In the genomic region with DNA sequence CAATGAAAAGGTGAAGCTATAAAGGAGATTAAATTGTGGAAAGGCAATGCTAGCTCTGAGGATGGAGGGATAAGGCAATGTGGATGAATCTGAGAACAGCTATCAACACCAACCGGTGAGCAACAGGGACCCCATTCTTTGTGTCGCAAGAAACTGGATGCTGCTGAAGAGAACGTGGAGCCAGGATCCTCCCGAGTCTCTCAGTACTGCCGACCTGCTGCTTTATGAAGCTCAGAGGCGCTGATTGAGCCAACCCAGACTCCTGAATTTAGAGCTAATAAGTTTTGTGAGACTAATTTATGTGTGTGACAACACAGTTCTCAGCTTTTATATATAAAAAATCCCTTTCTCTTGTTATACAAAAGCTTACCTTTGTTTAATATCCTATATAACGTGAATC, we compare ENCODE assay signal across 26 mouse cellular contexts.
DNase-seq lines count a peak whose midpoint lies in the region; ATAC-seq lines count a peak whose summit lies in the region.
"Had no signal": no experiment of that assay in that cellular context is flagged by ENCODE, and none has a peak within 500 bp of the region (broad histone marks: within the 10 kb centered on the region; RNA-seq: fewer than 3 reads in every experiment).

No protein-coding gene starts in this region.

- no peaks in the 10 kb centered on the region for H3K27me3 ChIP-seq in embryonic facial prominence, embryonic 10.5 days (replicated peaks; ENCODE audit: low read depth, poor library complexity, severe bottlenecking)
- H3K27me3 ChIP-seq in limb, embryonic 10.5 days (ENCODE audit: low read depth, poor library complexity, severe bottlenecking), result no peaks in the 10 kb centered on the region
- H3K27me3 ChIP-seq: embryonic facial prominence, embryonic 13.5 days; forebrain, embryonic 12.5 days; forebrain, embryonic 15.5 days; heart, embryonic 13.5 days; hindbrain, embryonic 12.5 days; hindbrain, embryonic 15.5 days; intestine, embryonic 15.5 days had no signal

- no peak for ATAC-seq in inflammation-experienced regulatory T-cells, adult 6 months
- ATAC-seq: activated CD4-positive, CD25-positive, alpha-beta regulatory T cell, adult 4 months; CD4-positive, CD25-positive, alpha-beta regulatory T cell, adult 4 months; forebrain, embryonic 15.5 days; intestine, embryonic 15.5 days had no signal

- peak; percentile 81 for DNase-seq in heart, adult 11 months
- no peak for DNase-seq in heart, postnatal 4 days
- DNase-seq in embryonic facial prominence, embryonic 10.5 days (ENCODE audit: low spot score), result no peak
- peak; percentile 49 for DNase-seq in limb, embryonic 10.5 days (ENCODE audit: low spot score)
- DNase-seq in layer of hippocampus, adult 8-10 months (ENCODE audit: low spot score in 2 of 2), result no peak
- DNase-seq: adrenal gland, adult 8-10 months; adrenal gland, postnatal 25 days; cerebellum, adult 11-12 months; cerebellum, adult 8-10 months; cerebellum, postnatal 10 days; cerebellum, postnatal 36 days; gastrocnemius, postnatal 25 days; heart, adult 2 months; heart, postnatal 14 days had no signal

- H3K4me1 ChIP-seq in embryonic facial prominence, embryonic 10.5 days, result peaks cover 15% of the 10 kb centered on the region
- H3K4me1 ChIP-seq in limb, embryonic 10.5 days, result peaks cover 24% of the 10 kb centered on the region
- H3K4me1 ChIP-seq: forebrain, embryonic 12.5 days; forebrain, embryonic 15.5 days had no signal

- H3K36me3 ChIP-seq in embryonic facial prominence, embryonic 10.5 days (replicated peaks), result no peaks in the 10 kb centered on the region
- no peaks in the 10 kb centered on the region for H3K36me3 ChIP-seq in limb, embryonic 10.5 days
- H3K36me3 ChIP-seq: embryonic facial prominence, embryonic 13.5 days; forebrain, embryonic 12.5 days; forebrain, embryonic 15.5 days; heart, embryonic 10.5 days; heart, embryonic 13.5 days; hindbrain, embryonic 12.5 days; hindbrain, embryonic 15.5 days; intestine, embryonic 15.5 days had no signal

- no peak overlapping the region for H3K4me3 ChIP-seq in embryonic facial prominence, embryonic 10.5 days
- H3K4me3 ChIP-seq in limb, embryonic 10.5 days, result no peak overlapping the region
- H3K4me3 ChIP-seq: embryonic facial prominence, embryonic 13.5 days; erythroblast, embryonic 14.5 days; forebrain, embryonic 12.5 days; forebrain, embryonic 15.5 days; heart, adult 2 months; heart, embryonic 10.5 days; heart, embryonic 13.5 days; hindbrain, embryonic 12.5 days; hindbrain, embryonic 15.5 days; intestine, embryonic 15.5 days had no signal

- WGBS in embryonic facial prominence, embryonic 10.5 days, result 65% methylated on average over 7 of the region's 7 CpGs
- 57% methylated on average over 7 of the region's 7 CpGs for WGBS in limb, embryonic 10.5 days

- H3K27ac ChIP-seq in embryonic facial prominence, embryonic 10.5 days (replicated peaks), result peak overlapping the region; percentile 16; the same call in 1 of the 2 replicates
- peak overlapping the region; percentile 75 for H3K27ac ChIP-seq in limb, embryonic 10.5 days
- H3K27ac ChIP-seq: embryonic facial prominence, embryonic 13.5 days; forebrain, embryonic 12.5 days; forebrain, embryonic 15.5 days; heart, embryonic 10.5 days; heart, embryonic 13.5 days; hindbrain, embryonic 12.5 days; hindbrain, embryonic 15.5 days; intestine, embryonic 15.5 days had no signal

- no peaks in the 10 kb centered on the region for H3K9me3 ChIP-seq in embryonic facial prominence, embryonic 10.5 days
- no peaks in the 10 kb centered on the region for H3K9me3 ChIP-seq in limb, embryonic 10.5 days (replicated peaks)
- H3K9me3 ChIP-seq: embryonic facial prominence, embryonic 13.5 days; forebrain, embryonic 12.5 days; forebrain, embryonic 15.5 days; heart, embryonic 10.5 days; heart, embryonic 13.5 days; hindbrain, embryonic 12.5 days; hindbrain, embryonic 15.5 days; intestine, embryonic 15.5 days had no signal

Comparison
In these comparisons a context has a peak if more than half of its experiments do, and no peak if none do; other contexts are left out.
1. DNase-seq: peak in heart, adult 11 months (single experiment) and limb, embryonic 10.5 days (single experiment); none in heart, postnatal 4 days (single experiment), embryonic facial prominence, embryonic 10.5 days (single experiment) and layer of hippocampus, adult 8-10 months (0 of 2).